Mouse (Mus musculus): ENCODE data around the gene Gm45021. TPM values are rescaled to one million over a fixed set of nuclear protein-coding genes. Genes with fewer than 3 reads are reported as not detected.
A peak's percentile ranks its signal among the peaks of the same experiment; 100 is the strongest.

Gm45021 gene
- polyA plus RNA-seq, 1 experiment from 2014 or later = not detected

GRCm38 (mm10) chr6:48646309-48646690 is 56.9 kb downstream of the Gm45021 start:
- Histone ChIP-seq H3K36me3 (ENCODE audit: control insufficient read depth, insufficient read depth) (no peaks in the 10 kb centered on the region), H3K27ac (ENCODE audit: low read depth, low read length) (no peak overlapping the region), H3K4me3 (ENCODE audit: low read depth, low read length) (no peak overlapping the region), H3K4me1 (replicated peaks; ENCODE audit: control insufficient read depth, insufficient read depth, low read length) (no peaks in the 10 kb centered on the region), H3K9me3 (ENCODE audit: control insufficient read depth) (no peaks in the 10 kb centered on the region), H3K4me2 (replicated peaks; ENCODE audit: low read depth) (no peak overlapping the region), H3K27me3 (replicated peaks; ENCODE audit: control insufficient read depth, insufficient read depth, low read length) (no peaks in the 10 kb centered on the region), H3K9ac (ENCODE audit: low read depth, low read length) (no peak overlapping the region)
- WGBS = 79% methylated on average over 4 of the region's 4 CpGs
- no peak for TF ChIP-seq CTCF (IDR thresholded peaks at IDR 0.05; ENCODE audit: low read depth)
- no peak for ATAC-seq

DNA sequence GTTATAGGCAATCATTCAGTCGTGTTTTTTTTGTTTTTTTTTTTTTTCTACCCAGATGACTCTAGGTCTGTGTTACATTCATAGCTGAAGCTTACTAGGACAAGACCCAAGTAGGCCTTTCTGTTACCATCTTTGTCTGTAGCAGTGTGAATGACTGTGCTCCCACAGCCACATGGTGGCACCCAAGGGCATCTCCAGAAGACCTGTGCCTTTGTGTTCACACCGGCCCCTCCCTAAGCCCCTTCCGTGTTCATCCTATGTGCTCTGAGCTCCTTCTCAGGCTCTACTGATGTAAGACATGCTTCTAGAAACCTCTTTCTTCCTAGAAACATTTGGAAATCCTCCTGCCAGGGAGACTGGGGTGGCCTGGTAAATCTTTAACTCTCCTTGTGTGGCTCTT is 57.6 kb downstream of the Gm45021 start, which contains the start of gene Gimap8:
Gimap8 (plus strand) TSS at position 240 of the 400 bp plus-strand sequence.
- Histone ChIP-seq H3K27me3 (replicated peaks; ENCODE audit: control insufficient read depth, insufficient read depth, low read length) (no peaks in the 10 kb centered on the region), H3K4me1 (replicated peaks; ENCODE audit: control insufficient read depth, insufficient read depth, low read length) (no peaks in the 10 kb centered on the region), H3K27ac (ENCODE audit: low read depth, low read length) (no peak within 1 kb of the TSS), H3K36me3 (ENCODE audit: control insufficient read depth, insufficient read depth) (no peaks in the 10 kb centered on the region), H3K9me3 (ENCODE audit: control insufficient read depth) (no peaks in the 10 kb centered on the region), H3K4me3 (ENCODE audit: low read depth, low read length) (no peak within 1 kb of the TSS), H3K9ac (ENCODE audit: low read depth, low read length) (no peak within 1 kb of the TSS), H3K4me2 (replicated peaks; ENCODE audit: low read depth) (peak within 1 kb of the TSS; percentile 3; the same call in 1 of the 2 replicates)
- no peak for ATAC-seq
- TF ChIP-seq CTCF (IDR thresholded peaks at IDR 0.05; ENCODE audit: low read depth) = peak; percentile 78
- 20% methylated on average over 3 of the region's 3 CpGs for WGBS

DNA sequence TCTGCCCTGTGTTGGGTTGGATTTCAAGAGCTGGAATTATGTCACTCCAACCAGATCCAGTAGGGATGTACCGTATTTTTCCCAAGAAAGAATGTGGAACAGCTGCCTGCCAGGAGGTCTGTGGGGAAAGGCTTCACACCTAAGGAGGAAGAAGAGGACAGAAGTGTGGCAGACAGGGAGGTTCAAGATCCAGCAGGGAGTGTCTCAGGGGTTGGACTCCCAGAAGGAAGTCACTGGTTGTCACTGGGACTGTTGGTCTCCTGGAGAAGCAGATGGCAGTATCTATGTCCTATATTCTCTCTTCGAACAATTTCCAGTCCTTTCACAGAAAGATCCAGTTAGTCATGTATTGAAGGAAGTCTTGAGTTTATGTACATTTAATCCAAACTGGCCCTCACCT is 58.2 kb downstream of the Gm45021 start:
- no peak for ATAC-seq
- no peaks in the 10 kb centered on the region for H3K4me1 ChIP-seq (replicated peaks; ENCODE audit: control insufficient read depth, insufficient read depth, low read length)
- H3K27ac ChIP-seq (ENCODE audit: low read depth, low read length) = no peak overlapping the region
- 68% methylated on average over 2 of the region's 2 CpGs for WGBS
- H3K4me3 ChIP-seq (ENCODE audit: low read depth, low read length) = no peak overlapping the region
- no peaks in the 10 kb centered on the region for H3K27me3 ChIP-seq (replicated peaks; ENCODE audit: control insufficient read depth, insufficient read depth, low read length)
- peak overlapping the region; percentile 3; the same call in 1 of the 2 replicates for H3K4me2 ChIP-seq (replicated peaks; ENCODE audit: low read depth)
- no peaks in the 10 kb centered on the region for H3K9me3 ChIP-seq (ENCODE audit: control insufficient read depth)
- no peak overlapping the region for H3K9ac ChIP-seq (ENCODE audit: low read depth, low read length)
- H3K36me3 ChIP-seq (ENCODE audit: control insufficient read depth, insufficient read depth) = no peaks in the 10 kb centered on the region
- TF ChIP-seq CTCF (IDR thresholded peaks at IDR 0.05; ENCODE audit: low read depth) = no peak

DNA sequence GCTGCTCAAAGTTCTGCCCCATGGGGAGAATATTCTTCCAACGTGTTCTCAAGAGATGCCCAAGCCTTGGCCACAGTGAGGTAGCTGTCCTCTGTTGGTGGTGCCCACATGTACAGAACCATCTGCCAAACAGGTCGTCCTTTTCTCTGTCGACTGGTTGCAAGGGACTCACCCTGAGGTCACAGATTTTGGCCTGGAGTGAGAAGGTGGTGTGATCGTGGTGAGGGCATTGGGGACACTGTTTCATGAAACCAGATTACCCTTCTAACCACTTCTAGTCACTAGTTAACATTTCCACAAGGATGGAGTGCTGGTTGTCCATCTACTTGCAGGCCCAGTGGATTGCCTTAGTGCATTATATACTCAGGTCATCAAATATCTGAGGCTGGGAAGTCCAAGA is 59.4 kb downstream of the Gm45021 start:
- no peaks in the 10 kb centered on the region for H3K9me3 ChIP-seq (ENCODE audit: control insufficient read depth)
- ATAC-seq = no peak
- no peaks in the 10 kb centered on the region for H3K27me3 ChIP-seq (replicated peaks; ENCODE audit: control insufficient read depth, insufficient read depth, low read length)
- no peak for TF ChIP-seq CTCF (IDR thresholded peaks at IDR 0.05; ENCODE audit: low read depth)
- no peaks in the 10 kb centered on the region for H3K36me3 ChIP-seq (ENCODE audit: control insufficient read depth, insufficient read depth)
- H3K4me3 ChIP-seq (ENCODE audit: low read depth, low read length) = no peak overlapping the region
- WGBS = 91% methylated on average over 4 of the region's 4 CpGs
- H3K4me1 ChIP-seq (replicated peaks; ENCODE audit: control insufficient read depth, insufficient read depth, low read length) = no peaks in the 10 kb centered on the region
- H3K9ac ChIP-seq (ENCODE audit: low read depth, low read length) = no peak overlapping the region
- H3K4me2 ChIP-seq (replicated peaks; ENCODE audit: low read depth) = no peak overlapping the region
- no peak overlapping the region for H3K27ac ChIP-seq (ENCODE audit: low read depth, low read length)

DNA sequence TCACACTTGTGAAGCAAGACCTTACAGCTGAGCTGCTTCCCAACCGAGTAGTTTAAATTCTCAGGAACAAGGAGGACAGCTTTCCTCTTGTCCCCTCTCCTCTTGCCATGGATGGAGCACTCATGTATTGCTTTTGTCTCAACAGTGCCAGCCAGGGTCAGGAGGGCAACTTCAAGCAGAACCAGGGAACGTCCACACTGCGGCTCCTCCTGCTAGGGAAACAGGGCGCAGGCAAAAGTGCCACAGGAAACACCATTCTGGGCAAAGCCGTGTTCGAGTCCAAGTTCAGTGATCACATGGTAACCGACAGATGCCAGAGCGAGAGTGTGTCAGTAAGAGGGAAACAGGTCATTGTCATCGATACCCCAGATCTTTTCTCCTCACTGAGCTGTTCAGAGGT is 60.6 kb downstream of the Gm45021 start:
- Histone ChIP-seq H3K27me3 (replicated peaks; ENCODE audit: control insufficient read depth, insufficient read depth, low read length) (no peaks in the 10 kb centered on the region), H3K36me3 (ENCODE audit: control insufficient read depth, insufficient read depth) (no peaks in the 10 kb centered on the region), H3K9me3 (ENCODE audit: control insufficient read depth) (no peaks in the 10 kb centered on the region), H3K4me3 (ENCODE audit: low read depth, low read length) (no peak overlapping the region), H3K4me2 (replicated peaks; ENCODE audit: low read depth) (no peak overlapping the region), H3K4me1 (replicated peaks; ENCODE audit: control insufficient read depth, insufficient read depth, low read length) (no peaks in the 10 kb centered on the region), H3K27ac (ENCODE audit: low read depth, low read length) (no peak overlapping the region), H3K9ac (ENCODE audit: low read depth, low read length) (no peak overlapping the region)
- TF ChIP-seq CTCF (IDR thresholded peaks at IDR 0.05; ENCODE audit: low read depth) = no peak
- ATAC-seq = no peak
- WGBS = 86% methylated on average over 9 of the region's 9 CpGs

DNA sequence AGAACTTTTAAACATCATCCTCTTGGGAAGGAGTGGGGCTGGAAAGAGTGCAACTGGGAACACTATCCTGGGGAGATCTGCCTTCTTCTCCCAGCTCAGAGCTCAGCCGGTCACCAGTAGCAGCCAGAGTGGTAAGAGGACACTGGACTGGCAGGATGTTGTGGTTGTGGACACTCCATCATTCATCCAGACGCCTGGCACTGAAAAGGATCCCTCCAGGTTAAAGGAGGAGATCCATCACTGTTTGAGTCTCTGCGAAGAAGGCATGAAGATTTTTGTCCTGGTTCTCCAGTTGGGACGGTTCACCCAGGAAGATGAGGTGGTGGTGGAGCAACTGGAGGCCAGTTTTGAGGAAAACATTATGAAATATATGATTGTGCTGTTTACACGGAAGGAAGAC is 69.3 kb downstream of the Gm45021 start:
- no peaks in the 10 kb centered on the region for H3K36me3 ChIP-seq (ENCODE audit: control insufficient read depth, insufficient read depth)
- no peak overlapping the region for H3K4me2 ChIP-seq (replicated peaks; ENCODE audit: low read depth)
- TF ChIP-seq CTCF (IDR thresholded peaks at IDR 0.05; ENCODE audit: low read depth) = no peak
- H3K27ac ChIP-seq (ENCODE audit: low read depth, low read length) = no peak overlapping the region
- no peaks in the 10 kb centered on the region for H3K27me3 ChIP-seq (replicated peaks; ENCODE audit: control insufficient read depth, insufficient read depth, low read length)
- ATAC-seq = no peak
- H3K4me3 ChIP-seq (ENCODE audit: low read depth, low read length) = no peak overlapping the region
- no peak overlapping the region for H3K9ac ChIP-seq (ENCODE audit: low read depth, low read length)
- 75% methylated on average over 5 of the region's 5 CpGs for WGBS
- H3K9me3 ChIP-seq (ENCODE audit: control insufficient read depth) = no peaks in the 10 kb centered on the region
- no peaks in the 10 kb centered on the region for H3K4me1 ChIP-seq (replicated peaks; ENCODE audit: control insufficient read depth, insufficient read depth, low read length)

Other genes with a start within 250 kb of the Gm45021 start
- gene Krba1, start 194.0 kb upstream of the Gm45021 start, polyA plus RNA-seq (2015; fragmentation: Nextera tagmentation; extraction: Ambion mirVana) = 20.0 and 20.1 TPM in 2 replicates
- 18.9 and 19.3 TPM in 2 replicates for gene Zfp467, start 143.8 kb upstream of the Gm45021 start, polyA plus RNA-seq (2015; fragmentation: Nextera tagmentation; extraction: Ambion mirVana)
- gene Sspo, start 141.4 kb upstream of the Gm45021 start, polyA plus RNA-seq (2015; fragmentation: Nextera tagmentation; extraction: Ambion mirVana) = 0.61 and 0.74 TPM in 2 replicates
- 23.7 and 23.8 TPM in 2 replicates for gene Atp6v0e2, start 52.0 kb upstream of the Gm45021 start, polyA plus RNA-seq (2015; fragmentation: Nextera tagmentation; extraction: Ambion mirVana)
- 7.6 and 9.5 TPM in 2 replicates for gene Lrrc61, start 34.8 kb upstream of the Gm45021 start, polyA plus RNA-seq (2015; fragmentation: Nextera tagmentation; extraction: Ambion mirVana)
- 154 and 162 TPM in 2 replicates for gene Rarres2, start 16.8 kb upstream of the Gm45021 start, polyA plus RNA-seq (2015; fragmentation: Nextera tagmentation; extraction: Ambion mirVana)
- gene Repin1, start 4.3 kb downstream of the Gm45021 start, polyA plus RNA-seq (2015; fragmentation: Nextera tagmentation; extraction: Ambion mirVana) = 11.3 and 12.0 TPM in 2 replicates
- not detected in 2 replicates for gene Gm44965, start 4.3 kb downstream of the Gm45021 start, polyA plus RNA-seq (2015; fragmentation: Nextera tagmentation; extraction: Ambion mirVana)
- 2.2 TPM in 2 replicates for gene Zfp775, start 12.5 kb downstream of the Gm45021 start, polyA plus RNA-seq (2015; fragmentation: Nextera tagmentation; extraction: Ambion mirVana)
- gene AI854703, start 37.2 kb downstream of the Gm45021 start, polyA plus RNA-seq (2015; fragmentation: Nextera tagmentation; extraction: Ambion mirVana) = 0.55 and 0.63 TPM in 2 replicates
- gene Gimap8, start 57.6 kb downstream of the Gm45021 start, polyA plus RNA-seq (2015; fragmentation: Nextera tagmentation; extraction: Ambion mirVana) = 1.1 and 1.2 TPM in 2 replicates
- 9.9 and 10.2 TPM in 2 replicates for gene Gimap9, start 86.5 kb downstream of the Gm45021 start, polyA plus RNA-seq (2015; fragmentation: Nextera tagmentation; extraction: Ambion mirVana)
- 9.6 and 11.3 TPM in 2 replicates for gene Gimap4, start 94.9 kb downstream of the Gm45021 start, polyA plus RNA-seq (2015; fragmentation: Nextera tagmentation; extraction: Ambion mirVana)
- 13.6 and 15.8 TPM in 2 replicates for gene Gimap6, start 118.6 kb downstream of the Gm45021 start, polyA plus RNA-seq (2015; fragmentation: Nextera tagmentation; extraction: Ambion mirVana)
- 1.3 and 2.3 TPM in 2 replicates for gene Gm28053, start 129.0 kb downstream of the Gm45021 start, polyA plus RNA-seq (2015; fragmentation: Nextera tagmentation; extraction: Ambion mirVana)
- gene Gimap7, start 129.0 kb downstream of the Gm45021 start, polyA plus RNA-seq (2015; fragmentation: Nextera tagmentation; extraction: Ambion mirVana) = 0.09 and 0.16 TPM in 2 replicates
- 15.2 and 17.8 TPM in 2 replicates for gene Gimap1, start 149.4 kb downstream of the Gm45021 start, polyA plus RNA-seq (2015; fragmentation: Nextera tagmentation; extraction: Ambion mirVana)
- 8.4 and 10.6 TPM in 2 replicates for gene Gimap5, start 156.6 kb downstream of the Gm45021 start, polyA plus RNA-seq (2015; fragmentation: Nextera tagmentation; extraction: Ambion mirVana)
- gene Gimap3, start 181.2 kb downstream of the Gm45021 start, polyA plus RNA-seq (2015; fragmentation: Nextera tagmentation; extraction: Ambion mirVana) = 0.58 and 0.64 TPM in 2 replicates

Data from intestine, postnatal 0 days (tissue).